Mouse (Mus musculus) thymus, adult 18-20 months (tissue): ENCODE data around the gene Etv6.
"Not testable (repeated sequence)": the region's sequence is repeated elsewhere in the genome, so short reads cannot be mapped to it uniquely, and the experiment has no call there.

Experiments
- DNase-seq, 2 experiments: peaks; one replicate each; pipeline ENCODE4 v3.0.0; 2022; ENCODE audit warnings: mixed read lengths in 2 of 2

Gene Etv6

DNA sequence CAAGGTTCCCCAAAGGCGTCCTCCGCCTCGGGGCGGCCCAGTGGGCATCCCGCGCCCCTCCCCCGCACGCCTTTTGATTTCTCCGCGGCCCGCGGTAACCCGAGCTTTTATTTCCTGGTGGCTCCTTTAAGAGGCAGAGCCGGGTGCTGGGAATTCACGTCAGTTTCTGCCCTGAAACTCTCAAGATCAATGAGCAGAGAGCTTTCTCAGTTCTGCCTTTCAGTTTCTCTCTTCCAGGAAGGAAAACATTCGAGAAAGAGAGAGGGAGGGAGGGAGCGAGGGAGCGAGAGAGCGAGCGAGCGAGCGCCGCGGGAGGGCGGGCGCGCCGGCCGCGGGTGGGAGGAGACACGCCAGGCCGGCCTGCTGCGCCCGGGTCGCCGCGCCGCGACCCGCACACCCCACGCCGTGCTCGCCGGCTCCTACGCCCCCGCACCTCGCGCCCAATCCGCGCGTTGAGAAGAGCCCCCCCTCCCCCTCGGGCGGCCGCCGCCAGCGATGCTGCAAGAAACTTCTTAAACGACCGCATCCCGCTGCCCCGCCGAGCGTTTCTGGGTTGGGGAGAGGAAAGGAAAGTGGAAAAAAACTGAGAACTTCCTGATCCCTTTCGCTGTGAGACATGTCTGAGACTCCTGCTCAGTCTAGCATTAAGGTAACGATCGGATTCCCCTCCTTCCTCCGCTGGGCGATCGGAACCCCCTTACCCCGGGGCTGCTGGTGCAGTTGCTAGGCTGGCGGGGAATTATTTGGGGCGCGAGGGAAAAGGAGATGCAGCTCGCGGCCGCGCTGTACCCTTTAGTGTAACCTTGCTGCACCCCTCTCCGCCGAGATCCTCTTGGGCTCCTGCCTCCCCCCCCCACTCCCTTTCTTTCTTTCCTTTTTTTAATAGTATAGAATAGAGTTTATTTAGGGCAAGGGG is at the start of gene Etv6:
Gene Etv6 (plus strand): TSS at position 211 of the 916 bp plus-strand sequence.
- peak; percentile 39 to 53 for DNase-seq

DNA sequence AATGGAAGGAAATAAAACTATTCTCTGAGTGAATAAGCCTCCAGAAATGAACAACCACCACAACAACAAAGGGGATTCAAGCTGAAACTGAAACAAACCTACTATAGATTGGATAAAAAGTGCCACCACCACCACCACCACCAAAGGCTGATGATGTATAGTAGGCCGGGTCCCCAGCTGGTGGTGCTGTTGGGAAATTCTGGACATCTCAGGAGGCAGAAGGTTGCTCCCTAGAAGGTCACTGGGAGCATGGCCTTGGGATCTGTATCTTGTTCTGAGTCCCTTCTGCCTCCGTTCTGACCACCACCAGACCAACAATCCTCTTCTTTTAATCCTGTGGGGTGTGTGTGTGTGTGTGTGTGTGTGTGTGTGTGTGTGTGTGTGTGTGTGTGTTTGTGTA is 49.3 kb upstream of the Etv6 start:
- DNase-seq, result no peak

DNA sequence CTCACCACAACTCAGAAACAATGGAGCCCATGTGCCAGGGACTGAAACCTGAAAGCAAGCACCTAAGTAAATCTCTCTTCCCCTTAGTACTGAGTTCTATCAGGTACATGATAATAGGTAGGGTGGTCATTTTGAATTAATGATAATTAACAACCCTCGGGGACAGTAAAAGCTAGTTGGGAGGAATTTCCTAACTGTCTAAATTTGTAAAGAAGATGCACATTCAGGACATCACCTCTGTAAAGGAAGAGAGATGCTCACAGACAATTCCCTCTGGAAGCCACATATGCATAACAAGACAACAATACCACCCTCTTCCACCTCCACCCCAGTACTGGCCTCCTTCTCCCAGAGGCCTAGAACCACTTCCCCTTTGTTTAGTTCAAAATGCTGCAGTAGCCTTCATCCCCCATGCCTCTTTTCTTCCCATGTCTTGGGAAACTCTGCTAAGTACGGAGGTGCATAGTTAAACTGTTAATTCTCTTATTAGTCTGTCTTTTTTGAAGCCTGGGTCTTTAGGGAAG is 48.4 kb upstream of the Etv6 start:
- no peak for DNase-seq

DNA sequence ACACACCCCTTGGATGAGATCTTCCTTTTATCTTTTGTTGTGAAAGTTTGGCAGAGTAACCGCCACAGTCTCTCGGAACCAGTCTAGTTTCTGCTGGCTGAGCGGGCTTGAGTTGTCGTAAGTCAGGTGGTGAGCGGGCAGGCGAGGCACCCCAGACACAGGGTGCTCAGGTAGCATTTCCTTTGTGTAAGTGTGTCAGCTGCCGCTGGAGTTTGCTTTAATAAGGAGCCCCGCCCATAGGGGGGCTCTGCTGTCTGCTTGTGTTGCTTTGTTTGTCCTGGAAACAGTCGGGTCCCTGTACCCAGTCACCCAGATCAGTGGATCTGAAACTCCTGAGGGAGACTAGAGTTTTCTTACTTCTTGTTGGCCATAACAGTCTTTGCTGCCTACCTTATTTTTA is 47.5 kb upstream of the Etv6 start:
- no peak for DNase-seq

DNA sequence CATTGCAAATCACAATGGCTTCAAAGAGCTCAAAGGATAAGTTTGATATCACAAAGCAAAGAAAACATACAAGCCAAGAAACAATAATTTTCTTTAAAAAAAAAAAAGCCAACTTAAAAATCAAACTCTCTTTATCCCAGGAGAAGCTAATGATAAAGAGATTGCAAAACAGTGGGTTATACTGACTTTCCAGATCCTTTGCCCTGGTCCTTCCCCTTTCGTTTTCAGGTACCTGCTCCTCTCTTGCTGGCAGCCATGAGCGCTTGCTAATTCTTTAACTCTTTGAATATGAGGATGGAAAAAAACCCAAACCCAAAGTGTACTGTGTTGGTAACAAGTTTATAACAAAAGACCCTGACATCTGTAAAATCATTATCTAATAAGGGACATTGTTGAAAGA is 38.0 kb upstream of the Etv6 start:
- no peak for DNase-seq

GRCm38 (mm10) chr6:133997935-133998334 is 37.6 kb upstream of the Etv6 start:
- no peak for DNase-seq

GRCm38 (mm10) chr6:134014488-134015110 is 20.9 kb upstream of the Etv6 start:
- DNase-seq, result not testable (repeated sequence)

- no peak for DNase-seq
These were observed 16.7 kb upstream of the Etv6 start for GRCm38 (mm10) chr6:134018807-134019206.

GRCm38 (mm10) chr6:134020821-134021220 is 14.7 kb upstream of the Etv6 start:
- no peak for DNase-seq

GRCm38 (mm10) chr6:134026264-134026663 is 9.2 kb upstream of the Etv6 start:
- DNase-seq, result no peak

- DNase-seq, result no peak
These were observed 8.5 kb upstream of the Etv6 start for GRCm38 (mm10) chr6:134027022-134027421.

DNA sequence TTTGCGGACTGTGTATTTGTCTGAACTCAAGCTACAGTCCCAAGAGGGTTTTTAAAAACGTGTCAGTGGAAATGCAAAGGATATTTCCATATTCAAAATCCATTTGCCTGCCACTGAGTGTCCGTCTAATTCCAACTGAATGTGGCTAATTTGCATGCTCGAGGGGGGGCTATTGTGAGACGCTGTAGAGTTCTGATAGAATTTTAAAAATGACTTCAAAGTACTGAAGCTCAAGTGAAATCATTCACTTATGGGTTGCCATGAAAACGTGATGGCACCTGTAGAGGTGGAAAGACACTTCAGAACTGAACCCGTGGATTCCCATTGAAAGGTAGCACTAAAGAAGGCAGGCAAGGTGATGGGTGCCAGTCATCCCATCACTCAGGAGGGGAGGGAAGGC is 3.0 kb upstream of the Etv6 start:
- DNase-seq, result no peak

- DNase-seq, result no peak
These were observed 1.1 kb upstream of the Etv6 start for GRCm38 (mm10) chr6:134034436-134034835.

GRCm38 (mm10) chr6:134034904-134035489 is 503 bp upstream of the Etv6 start:
- DNase-seq, result peak; percentile 54 to 69

DNA sequence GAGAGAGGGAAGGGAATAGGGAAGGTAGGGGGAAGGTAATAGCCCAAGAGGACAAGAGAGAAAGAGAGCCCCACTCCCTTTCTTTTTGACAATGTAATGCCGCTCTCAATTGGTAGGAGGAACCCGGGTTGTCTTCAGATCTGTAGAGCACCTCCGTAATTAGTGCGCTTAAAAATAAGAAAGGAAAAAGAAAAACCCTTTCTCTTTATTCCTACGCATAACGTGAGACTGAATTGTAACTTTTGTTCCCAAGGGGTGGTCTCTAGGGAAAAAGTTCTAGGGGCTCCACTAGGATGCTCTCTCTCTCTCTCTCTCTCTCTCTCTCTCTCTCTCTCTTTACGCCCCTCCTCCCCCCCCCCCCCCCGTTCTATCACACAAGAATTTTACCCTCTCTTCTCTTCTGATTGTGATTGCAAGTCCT is 1.0 kb downstream of the Etv6 start:
- no peak for DNase-seq

DNA sequence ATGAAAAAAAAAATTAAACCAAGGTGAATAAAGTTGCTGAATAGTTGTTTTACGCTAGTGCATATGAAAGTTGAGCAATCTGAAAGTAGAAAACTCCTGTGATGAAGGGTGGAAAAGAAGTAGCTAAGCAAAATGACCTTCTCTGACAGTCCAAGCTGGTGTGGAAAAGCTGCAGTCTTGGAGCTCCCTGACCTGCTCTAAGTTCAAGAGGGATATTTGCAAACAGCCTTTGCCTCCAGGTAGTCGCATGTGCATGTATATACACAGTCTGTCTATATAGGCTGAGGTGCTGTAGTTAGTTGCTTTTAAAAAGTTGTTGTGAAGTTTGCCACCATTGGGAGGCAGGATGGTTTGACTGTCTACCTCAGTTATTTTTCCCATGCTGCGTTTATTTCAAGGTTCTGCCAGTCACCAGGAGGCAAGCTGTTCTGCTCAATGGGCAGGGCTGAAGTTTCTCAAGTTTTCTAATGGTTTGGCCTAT is 1.5 kb downstream of the Etv6 start:
- no peak for DNase-seq

DNA sequence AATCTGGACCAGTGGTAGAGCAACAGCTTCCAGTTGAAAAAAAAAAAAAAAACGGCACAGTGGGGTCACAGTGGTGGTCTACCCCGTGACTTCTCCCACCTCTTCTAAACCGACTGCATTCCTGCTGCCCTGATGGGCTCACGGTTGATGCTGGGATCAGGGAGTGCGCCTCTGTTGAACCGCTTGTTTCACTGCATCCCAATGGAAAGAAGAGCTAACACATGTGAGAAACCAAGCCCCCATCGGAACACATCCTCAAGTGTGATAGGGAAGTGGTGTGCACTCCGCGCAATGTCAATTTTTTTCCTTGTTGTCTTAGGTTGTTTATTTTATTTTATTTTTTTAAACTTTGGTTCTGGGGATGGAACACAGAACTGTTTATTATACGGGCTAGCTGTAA is 2.5 kb downstream of the Etv6 start:
- no peak for DNase-seq

DNA sequence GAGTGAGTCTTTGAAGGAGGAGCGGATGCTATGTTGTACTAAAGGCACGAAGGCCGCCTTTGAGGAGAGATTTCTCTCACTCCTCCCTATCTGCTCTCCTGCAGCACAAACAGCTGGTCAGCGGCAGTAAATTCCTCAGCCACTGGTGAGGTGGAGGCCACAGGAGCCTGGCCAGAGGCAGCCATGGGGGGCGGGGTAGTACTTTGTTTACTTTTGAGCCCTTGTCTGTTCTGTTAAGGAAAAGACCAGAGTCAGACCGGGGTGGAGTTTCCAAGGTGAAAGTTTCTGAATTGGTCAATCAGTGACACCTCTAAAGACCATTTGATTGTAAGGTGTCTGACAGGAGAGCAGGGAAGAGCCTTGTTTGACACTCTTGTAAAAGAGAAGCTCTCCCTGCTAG is 3.4 kb downstream of the Etv6 start:
- DNase-seq, result no peak

DNA sequence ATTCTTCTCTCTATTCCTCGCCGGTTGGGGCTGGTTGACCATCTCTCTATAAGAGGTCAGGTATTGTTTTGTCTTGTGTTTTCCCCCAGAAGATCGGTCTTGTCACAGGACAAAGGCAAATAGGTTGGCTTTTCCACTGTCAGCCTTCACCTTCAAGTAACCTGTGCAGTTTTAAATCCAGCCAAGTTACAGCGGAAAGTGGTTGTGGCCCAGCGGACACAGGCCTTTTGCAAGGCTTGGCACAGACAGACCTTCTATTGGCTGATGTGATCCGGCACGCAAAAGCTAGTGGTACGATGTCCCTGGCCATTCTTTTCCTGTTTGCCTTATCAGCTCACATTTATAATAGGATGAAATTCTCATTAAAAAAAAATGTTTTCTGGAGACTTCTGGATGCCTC is 3.9 kb downstream of the Etv6 start:
- no peak for DNase-seq

GRCm38 (mm10) chr6:134040312-134040711 is 4.8 kb downstream of the Etv6 start:
- no peak for DNase-seq

- DNase-seq, result no peak
These were observed 5.8 kb downstream of the Etv6 start for GRCm38 (mm10) chr6:134041286-134041685.

- no peak for DNase-seq
These were observed 6.4 kb downstream of the Etv6 start for GRCm38 (mm10) chr6:134041916-134042315.

DNA sequence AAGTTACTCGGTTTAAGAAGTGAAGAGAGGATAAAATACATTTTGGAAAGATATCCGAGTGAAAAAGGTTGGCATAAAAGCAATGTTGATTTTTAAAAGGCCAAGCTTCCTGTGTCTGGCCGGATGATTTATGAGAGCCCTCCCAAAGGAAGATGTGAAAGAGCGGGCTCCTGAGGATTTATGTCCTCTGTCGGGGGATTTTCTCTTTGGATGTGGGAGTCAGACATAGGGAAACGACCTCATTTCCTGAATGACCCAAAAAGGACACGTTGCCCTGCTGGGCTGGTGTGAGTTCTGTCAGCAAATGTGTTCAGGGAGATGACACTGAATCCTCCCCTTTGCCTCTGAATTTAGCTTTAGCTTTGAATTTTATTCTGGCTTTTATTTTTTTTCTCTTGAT is 8.0 kb downstream of the Etv6 start:
- no peak for DNase-seq
